Mouse (Mus musculus) CH12.LX (cell line): ENCODE measurements around the gene Serpinb2. TPM values are rescaled to one million over a fixed set of nuclear protein-coding genes. Genes with fewer than 3 reads are reported as not detected.
A peak's percentile ranks its signal among the peaks of the same experiment; 100 is the strongest.

Experiments
- DNase-seq: peaks from one replicate; pipeline ENCODE4 v3.0.0-alpha.2; 2013; ENCODE audit errors: extremely low read depth
- H3K27ac ChIP-seq: 2 replicates; pipeline ENCODE4 v1.5.1; 2012; ENCODE audit warnings: low read depth, mild to moderate bottlenecking, control low read depth, moderate library complexity; ENCODE audit not compliant: insufficient read depth
- H3K27me3 ChIP-seq: replicated peaks from 2 replicates; pipeline ENCODE3; 2012; ENCODE audit warnings: inconsistent platforms
- H3K36me3 ChIP-seq, 2 experiments: replicated peaks in 1 of 2; 2 replicates each; pipeline versions ENCODE3 to v1.6.1; 2012; ENCODE audit warnings: inconsistent platforms in 1 of 2, low read length in 1 of 2, mild to moderate bottlenecking in 1 of 2, mixed read lengths in 1 of 2, moderate library complexity in 1 of 2; ENCODE audit not compliant: control insufficient read depth in 1 of 2, insufficient read depth in 1 of 2
- H3K4me1 ChIP-seq, 2 experiments: 2 replicates each; pipeline ENCODE4 v1.6.1; 2012; ENCODE audit warnings: inconsistent platforms in 1 of 2, moderate library complexity in 1 of 2; ENCODE audit not compliant: insufficient read depth in 2 of 2, control insufficient read depth in 1 of 2
- H3K4me2 ChIP-seq: 2 replicates; pipeline ENCODE4 v1.6.1; 2012; ENCODE audit warnings: low read depth, mild to moderate bottlenecking, control low read depth; ENCODE audit not compliant: poor library complexity, insufficient read depth, severe bottlenecking
- H3K4me3 ChIP-seq, 3 experiments: fragments of 150-350 bp in 1 of 3; sonication (generic) in 1 of 3; replicated peaks in 1 of 3; 2 replicates each; pipeline versions ENCODE3 to v1.5.1; 2011 to 2012; ENCODE audit warnings: low read depth in 2 of 3, low read length in 2 of 3, mild to moderate bottlenecking in 2 of 3, moderate library complexity in 2 of 3, control low read depth in 1 of 3, improper control_type of control experiment in 1 of 3, inconsistent platforms in 1 of 3, mixed read lengths in 1 of 3; ENCODE audit not compliant: poor library complexity in 1 of 3
- H3K79me2 ChIP-seq: replicated peaks from 2 replicates; pipeline ENCODE4 v1.6.1; 2012; ENCODE audit warnings: mild to moderate bottlenecking, moderate library complexity; ENCODE audit not compliant: control insufficient read depth, poor library complexity, insufficient read depth, severe bottlenecking; ENCODE audit errors: extremely low read depth
- H3K9ac ChIP-seq: 2 replicates; pipeline ENCODE4 v1.6.1; 2012; ENCODE audit warnings: low read depth, mild to moderate bottlenecking, control low read depth, moderate library complexity; ENCODE audit not compliant: insufficient read depth
- H3K9me3 ChIP-seq: replicated peaks from 2 replicates; pipeline ENCODE3; 2012; ENCODE audit warnings: low read length, inconsistent platforms, mixed read lengths
- BHLHE40 ChIP-seq: IDR thresholded peaks from 2 replicates; pipeline ENCODE4 v1.6.1; 2011; ENCODE audit warnings: mild to moderate bottlenecking, low read depth, low read length, improper control_type of control experiment
- CHD2 ChIP-seq: IDR thresholded peaks from 2 replicates; pipeline ENCODE4 v1.6.1; 2011; ENCODE audit warnings: low read length, improper control_type of control experiment
- ELF1 ChIP-seq: IDR thresholded peaks from 2 replicates; pipeline ENCODE4 v1.6.1; 2014; ENCODE audit warnings: low read depth, mild to moderate bottlenecking, inconsistent platforms, low read length, improper control_type of control experiment
- EP300 ChIP-seq: IDR thresholded peaks from 2 replicates; pipeline ENCODE4 v1.6.1; 2011; ENCODE audit warnings: low read length, improper control_type of control experiment
- ETS1 ChIP-seq: conservative IDR thresholded peaks from 2 replicates; pipeline ENCODE4 v1.6.1; 2012; ENCODE audit warnings: low read depth, mild to moderate bottlenecking, inconsistent platforms, low read length, improper control_type of control experiment, moderate library complexity
- GABPA ChIP-seq: IDR thresholded peaks from 2 replicates; pipeline ENCODE4 v1.6.1; 2012; ENCODE audit warnings: low read depth, low read length, improper control_type of control experiment, inconsistent platforms; ENCODE audit not compliant: insufficient replicate concordance
- IRF4 ChIP-seq: IDR thresholded peaks from 2 replicates; pipeline ENCODE4 v1.6.1; 2014; ENCODE audit warnings: low read depth, mild to moderate bottlenecking, inconsistent platforms, low read length, improper control_type of control experiment
- KAT2A ChIP-seq: IDR thresholded peaks from 2 replicates; pipeline ENCODE4 v1.6.1; 2012; ENCODE audit warnings: low read length, improper control_type of control experiment, inconsistent platforms; ENCODE audit not compliant: insufficient replicate concordance
- MAFK ChIP-seq: IDR thresholded peaks from 2 replicates; pipeline ENCODE4 v1.6.1; 2011; ENCODE audit warnings: low read length, improper control_type of control experiment; ENCODE audit not compliant: insufficient replicate concordance
- MAX ChIP-seq: IDR thresholded peaks from 2 replicates; pipeline ENCODE4 v1.6.1; 2011; ENCODE audit warnings: low read length, improper control_type of control experiment
- MEF2A ChIP-seq: IDR thresholded peaks from 2 replicates; pipeline ENCODE4 v1.6.1; 2014; ENCODE audit warnings: low read depth, mild to moderate bottlenecking, inconsistent platforms, low read length, improper control_type of control experiment, borderline replicate concordance
- MYC ChIP-seq: IDR thresholded peaks from 2 replicates; pipeline ENCODE4 v1.6.1; 2011; ENCODE audit warnings: low read depth, mild to moderate bottlenecking, improper control_type of control experiment, low read length
- NRF1 ChIP-seq: IDR thresholded peaks from 2 replicates; pipeline ENCODE4 v1.6.1; 2014; ENCODE audit warnings: low read depth, mild to moderate bottlenecking, inconsistent platforms, low read length, improper control_type of control experiment, moderate library complexity
- PAX5 ChIP-seq: IDR thresholded peaks from 2 replicates; pipeline ENCODE4 v1.6.1; 2012; ENCODE audit warnings: low read length, inconsistent platforms, mixed read lengths
- POLR2A ChIP-seq: IDR thresholded peaks from 2 replicates; pipeline ENCODE4 v1.6.1; 2011; ENCODE audit warnings: low read depth, mild to moderate bottlenecking, improper control_type of control experiment, low read length
- POLR2AphosphoS2 ChIP-seq: IDR thresholded peaks from 2 replicates; pipeline ENCODE4 v1.6.1; 2011; ENCODE audit warnings: low read depth, low read length, improper control_type of control experiment
- RAD21 ChIP-seq: IDR thresholded peaks from 2 replicates; pipeline ENCODE4 v1.6.1; 2011; ENCODE audit warnings: low read depth, mild to moderate bottlenecking, low read length, improper control_type of control experiment, moderate library complexity
- SMC3 ChIP-seq: IDR thresholded peaks from 2 replicates; pipeline ENCODE4 v1.6.1; 2011; ENCODE audit warnings: low read depth, low read length, improper control_type of control experiment
- TBP ChIP-seq: conservative IDR thresholded peaks from 2 replicates; pipeline ENCODE4 v1.6.1; 2011; ENCODE audit warnings: low read depth, low read length, improper control_type of control experiment
- TCF12 ChIP-seq: IDR thresholded peaks from 2 replicates; pipeline ENCODE4 v1.6.1; 2014; ENCODE audit warnings: low read depth, mild to moderate bottlenecking, inconsistent platforms, low read length, improper control_type of control experiment
- UBTF ChIP-seq: IDR thresholded peaks from 2 replicates; pipeline ENCODE4 v1.6.1; 2012; ENCODE audit warnings: low read depth, mild to moderate bottlenecking, inconsistent platforms, low read length, improper control_type of control experiment, moderate library complexity
- USF1 ChIP-seq: IDR thresholded peaks from 2 replicates; pipeline ENCODE4 v1.6.1; 2014; ENCODE audit warnings: low read depth, mild to moderate bottlenecking, inconsistent platforms, low read length, improper control_type of control experiment
- ZMIZ1 ChIP-seq: IDR thresholded peaks from 2 replicates; pipeline ENCODE4 v1.6.1; 2012; ENCODE audit warnings: low read depth, mild to moderate bottlenecking, inconsistent platforms, low read length, improper control_type of control experiment
- ZNF384 ChIP-seq: IDR thresholded peaks from 2 replicates; pipeline ENCODE4 v1.6.1; 2012; ENCODE audit warnings: low read depth, low read length, improper control_type of control experiment, inconsistent platforms
- dilution Hi-C: fragments of 300-500 bp; cut with MboI; formaldehyde crosslinking; loops from 2 replicates; pipeline ENCODE4 v1.14.3; 2020; ENCODE audit warnings: low sequenced_read_pairs; ENCODE audit not compliant: extremely low pct_unique_long_range_greater_than_20kb, extremely low pct_ligation_motif_present
- in situ Hi-C: fragments of 300-500 bp; cut with MboI; formaldehyde crosslinking; loops from 3 replicates; pipeline ENCODE4 v1.14.3; 2019; ENCODE audit warnings: low sequenced_read_pairs, low pct_ligation_motif_present, low pct_unique_long_range_greater_than_20kb, mixed read lengths
- polyA plus RNA-seq: library from polyadenylated mRNA; unstranded; fragments of >175 nt; gene quantifications from 2 replicates; pipeline ENCODE4 v1.2.1, GENCODE M21; 2012; ENCODE audit warnings: low read depth; ENCODE audit not compliant: insufficient read length
- total RNA-seq, 2 experiments: library from RNA; depleted of rRNA; stranded (reverse); fragments of 300-350 nt in 1 of 2; fragments of >200 nt in 1 of 2; gene quantifications; 2 replicates each; pipeline ENCODE4 v1.2.3; 2012 to 2014

Gene Serpinb2
- total and polyA plus RNA-seq, 3 experiments: not detected

- Histone ChIP-seq H3K4me2 (no peak overlapping the region), H3K9me3 (no peaks in the 10 kb centered on the region), H3K9ac (no peak overlapping the region), H3K79me2 (no peaks in the 10 kb centered on the region), H3K4me3 (no peak overlapping the region), H3K36me3 (no peaks in the 10 kb centered on the region), H3K4me1 (peaks cover 8 to 11% of the 10 kb centered on the region in 2 experiments), H3K27me3 (no peaks in the 10 kb centered on the region), H3K27ac (no peak overlapping the region)
- no peak for DNase-seq
- dilution Hi-C loops (no loop called here), in situ Hi-C loops (no loop called here)
- TF ChIP-seq TBP (no peak), POLR2AphosphoS2 (no peak), MYC (no peak), EP300 (no peak), RAD21 (no peak), CHD2 (no peak), TCF12 (no peak), PAX5 (no peak), ELF1 (no peak), NRF1 (no peak), ZMIZ1 (no peak), UBTF (no peak), IRF4 (no peak), MEF2A (no peak), GABPA (no peak), KAT2A (no peak), SMC3 (no peak), ETS1 (no peak)
These were observed 66.3 kb downstream of the Serpinb2 start for GRCm38 (mm10) chr1:107577514-107577913.

GRCm38 (mm10) chr1:107581220-107581619, 70.0 kb downstream of the Serpinb2 start:
- no peak for TF ChIP-seq ZNF384
- no peak for TF ChIP-seq PAX5
- TF ChIP-seq TBP: no peak
- no peak for TF ChIP-seq KAT2A
- no peak for TF ChIP-seq UBTF
- no peak for TF ChIP-seq POLR2AphosphoS2
- no peak for TF ChIP-seq POLR2A
- TF ChIP-seq MAFK: no peak
- no peak for TF ChIP-seq GABPA
- TF ChIP-seq MAX: 0 out of 2 replicates have a peak, but pooled peaks have one; percentile 31
- TF ChIP-seq ELF1: no peak
- TF ChIP-seq MYC: 0 out of 2 replicates have a peak, but pooled peaks have one; percentile 56
- TF ChIP-seq MEF2A: no peak
- no peak for TF ChIP-seq BHLHE40
- no peak for TF ChIP-seq NRF1
- no peak for TF ChIP-seq USF1
- DNase-seq: no peak
- H3K79me2 ChIP-seq: no peaks in the 10 kb centered on the region
- in situ Hi-C loops (no loop called here), dilution Hi-C loops (no loop called here)
- no peaks in the 10 kb centered on the region for H3K36me3 ChIP-seq
- no peak overlapping the region for H3K27ac ChIP-seq
- H3K4me2 ChIP-seq: no peak overlapping the region
- no peaks in the 10 kb centered on the region for H3K27me3 ChIP-seq
- H3K9me3 ChIP-seq: no peaks in the 10 kb centered on the region
- peaks cover 11 to 40% of the 10 kb centered on the region in 2 experiments for H3K4me1 ChIP-seq
- no peak overlapping the region for H3K9ac ChIP-seq
- H3K4me3 ChIP-seq: no peak overlapping the region
